Mouse (Mus musculus): ENCODE results near the gene Gm10272.

DNA sequence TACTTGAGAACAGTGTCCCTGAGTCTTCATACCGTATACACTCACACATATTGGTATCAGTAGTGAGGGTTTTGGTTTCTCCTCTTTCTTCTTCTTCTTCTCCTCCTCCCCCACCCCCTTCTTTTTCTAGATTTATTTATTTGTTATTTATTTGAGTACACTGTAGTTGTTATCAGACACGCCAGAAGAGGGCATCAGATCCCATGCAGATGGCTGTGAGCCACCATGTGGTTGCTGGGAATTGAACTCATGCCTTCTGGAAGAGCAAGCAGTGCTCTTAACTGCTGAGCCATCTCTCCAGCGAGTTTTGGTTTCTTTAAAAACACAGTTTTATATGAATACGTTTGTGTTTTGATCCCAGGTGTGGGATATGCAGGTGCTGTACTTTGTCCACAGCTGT is 21.9 kb downstream of the Gm10272 start:
- TF ChIP-seq POLR2A (IDR thresholded peaks at IDR 0.05; ENCODE audit: low read depth, low read length) (no peak), CTCF (IDR thresholded peaks at IDR 0.05; ENCODE audit: borderline replicate concordance, insufficient read depth, low read length) (no peak)
